Mouse (Mus musculus) thymus, adult 2 months (tissue): ENCODE data around the gene Tbx3.

Experiments
- CTCF ChIP-seq: fragments of 200-500 bp; IDR thresholded peaks from 2 replicates; pipeline ENCODE4 v1.5.1; 2012; ENCODE audit warnings: mild to moderate bottlenecking, control low read depth, low read length, moderate library complexity, borderline replicate concordance; ENCODE audit not compliant: control insufficient read depth, poor library complexity, insufficient read depth; ENCODE audit errors: extremely low read depth
- POLR2A ChIP-seq: fragments of 200-500 bp; IDR thresholded peaks from 2 replicates; pipeline ENCODE4 v1.6.1; 2012; ENCODE audit warnings: mild to moderate bottlenecking, low read length, control low read depth, moderate library complexity; ENCODE audit not compliant: control insufficient read depth, poor library complexity, insufficient read depth; ENCODE audit errors: extremely low read depth

GRCm38 (mm10) chr5:119628100-119628499 is 42.4 kb upstream of the Tbx3 start:
- TF ChIP-seq CTCF (no peak), POLR2A (no peak)
